ENCODE assay signal across 9 mouse cellular contexts in the genomic region with DNA sequence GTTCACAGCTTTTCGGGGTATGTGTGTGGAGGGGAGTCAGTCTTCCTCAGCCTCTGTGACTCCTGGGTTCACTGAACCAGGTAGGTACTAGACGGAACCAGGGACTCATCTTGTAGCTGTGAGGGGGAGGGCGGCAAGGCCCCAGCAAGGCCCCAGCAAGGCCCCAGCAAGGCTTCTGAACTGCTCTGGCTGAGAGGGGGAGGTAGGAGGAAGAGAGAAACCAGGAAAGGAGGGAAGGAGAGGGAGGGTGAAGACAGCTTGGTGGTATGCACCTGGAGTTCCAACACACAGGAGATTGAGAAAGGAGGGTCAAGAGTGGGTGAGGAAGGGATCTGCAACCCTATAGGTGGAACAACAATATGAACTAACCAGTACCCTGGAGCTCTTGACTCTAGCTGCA. TPM values are rescaled to one million over a fixed set of nuclear protein-coding genes. Genes with fewer than 3 reads are reported as not detected.
A peak's percentile ranks its signal among the peaks of the same experiment; 100 is the strongest.
DNase-seq lines count a peak whose midpoint lies in the region; ATAC-seq and TF ChIP-seq lines count a peak whose summit lies in the region.
"Had no signal": no experiment of that assay in that cellular context is flagged by ENCODE, and none has a peak within 500 bp of the region (broad histone marks: within the 10 kb centered on the region; RNA-seq: fewer than 3 reads in every experiment).

No protein-coding gene starts in this region.

- peak overlapping the region; percentile 4; the same call in 1 of the 2 replicates for H3K9ac ChIP-seq in embryonic facial prominence, embryonic 13.5 days
- H3K9ac ChIP-seq in liver, embryonic 13.5 days, result no peak overlapping the region

- H3K4me1 ChIP-seq in bone marrow, adult 2 months (ENCODE audit: control insufficient read depth, insufficient read depth, low read length), result peaks cover 11% of the 10 kb centered on the region
- peaks cover 12% of the 10 kb centered on the region for H3K4me1 ChIP-seq in embryonic facial prominence, embryonic 13.5 days
- peaks cover 81% of the 10 kb centered on the region for H3K4me1 ChIP-seq in liver, embryonic 13.5 days (replicated peaks)

- H3K27ac ChIP-seq in layer of hippocampus, adult 2 months, result peak overlapping the region; percentile 90
- peak overlapping the region; percentile 40 for H3K27ac ChIP-seq in bone marrow, adult 2 months (ENCODE audit: control insufficient read depth, insufficient read depth, low read depth, low read length, poor library complexity)
- peak overlapping the region; percentile 74 for H3K27ac ChIP-seq in embryonic facial prominence, embryonic 13.5 days
- H3K27ac ChIP-seq in liver, embryonic 13.5 days, result peak overlapping the region; percentile 35; the same call in 1 of the 2 replicates

- no peaks in the 10 kb centered on the region for H3K9me3 ChIP-seq in embryonic facial prominence, embryonic 13.5 days
- H3K9me3 ChIP-seq in liver, embryonic 13.5 days (replicated peaks), result no peaks in the 10 kb centered on the region

- H3K4me2 ChIP-seq in embryonic facial prominence, embryonic 13.5 days, result no peak overlapping the region
- no peak overlapping the region for H3K4me2 ChIP-seq in liver, embryonic 13.5 days

- H3K27me3 ChIP-seq in embryonic facial prominence, embryonic 13.5 days, result no peaks in the 10 kb centered on the region
- no peaks in the 10 kb centered on the region for H3K27me3 ChIP-seq in liver, embryonic 13.5 days

- ATAC-seq in embryonic facial prominence, embryonic 13.5 days (ENCODE audit: insufficient number of reproducible peaks, insufficient read depth, low FRiP score, low TSS enrichment, low read depth), result no peak
- no peak for ATAC-seq in liver, embryonic 13.5 days (ENCODE audit: low read depth)
- ATAC-seq in megakaryocyte progenitor cell, adult 5-6 weeks (replicated peaks; ENCODE audit: poor library complexity), result no peak

- no peak for TF ChIP-seq CTCF in layer of hippocampus, adult 2 months (conservative IDR thresholded peaks at IDR 0.05)
- TF ChIP-seq CTCF in bone marrow, adult 2 months (IDR thresholded peaks at IDR 0.05; ENCODE audit: control insufficient read depth, insufficient read depth, low read length), result no peak

- no peak for DNase-seq in layer of hippocampus, adult 2 months (ENCODE audit: low spot score in 2 of 2)
- DNase-seq in layer of hippocampus, adult 9-10 months (ENCODE audit: low spot score), result no peak
- no peak for DNase-seq in liver, embryonic 13.5 days
- no peak for DNase-seq in adrenal gland, postnatal 36 days
- DNase-seq: cerebellum, postnatal 10 days; spleen, adult 18-20 months had no signal

- TF ChIP-seq POLR2A in bone marrow, adult 2 months (IDR thresholded peaks at IDR 0.05; ENCODE audit: borderline replicate concordance, control insufficient read depth, low read depth, low read length), result no peak

- peaks cover 33% of the 10 kb centered on the region for H3K36me3 ChIP-seq in embryonic facial prominence, embryonic 13.5 days
- peaks cover 79% of the 10 kb centered on the region for H3K36me3 ChIP-seq in liver, embryonic 13.5 days

- H3K4me3 ChIP-seq in layer of hippocampus, adult 2 months, result peak overlapping the region; percentile 1; the same call in 1 of the 2 replicates
- no peak overlapping the region for H3K4me3 ChIP-seq in bone marrow, adult 2 months (replicated peaks; ENCODE audit: control insufficient read depth, low read depth, low read length)
- no peak overlapping the region for H3K4me3 ChIP-seq in embryonic facial prominence, embryonic 13.5 days
- H3K4me3 ChIP-seq in liver, embryonic 13.5 days (replicated peaks), result no peak overlapping the region

- WGBS in bone marrow, adult 2 months, result 74% methylated on average over 3 of the region's 3 CpGs
- 79% methylated on average over 3 of the region's 3 CpGs for WGBS in embryonic facial prominence, embryonic 13.5 days
- WGBS in liver, embryonic 13.5 days (ENCODE audit: insufficient replicate concordance), result 79% methylated on average over 3 of the region's 3 CpGs

RNA-seq across cellular contexts. Expression of a gene that starts 9.3 kb away (rescaled TPM):
- total RNA-seq in layer of hippocampus, adult 2 months (2021), result 10 to 100 TPM; 19.7 to 21.4 TPM
- polyA plus RNA-seq in bone marrow, adult 2 months (2011; ENCODE audit: insufficient read depth, insufficient read length, low replicate concordance, missing spikeins), result 66.6 and 86.0 TPM in 2 replicates
- 14.9 and 17.7 TPM in 2 replicates for polyA plus RNA-seq in embryonic facial prominence, embryonic 13.5 days (2015; fragmentation: Nextera tagmentation; extraction: Ambion mirVana)
- 105 and 112 TPM in 2 replicates for polyA plus RNA-seq in liver, embryonic 13.5 days (2015; fragmentation: Nextera tagmentation; extraction: Ambion mirVana)
- 10 to 100 TPM; 73.3 to 97.3 TPM for total RNA-seq in adrenal gland, postnatal 36 days (2021)
- 14.3 and 23.0 TPM in 2 replicates for total RNA-seq in megakaryocyte progenitor cell, adult 5-6 weeks (2015)
- total RNA-seq in megakaryocyte progenitor cell, adult 5-6 weeks (2017), result 12.5 and 20.6 TPM in 2 replicates

RNA-seq across cellular contexts. Expression of a gene that starts 9.8 kb away (rescaled TPM):
- total RNA-seq in layer of hippocampus, adult 2 months (2021), result 10 to 100 TPM; 74.6 to 75.1 TPM
- polyA plus RNA-seq in bone marrow, adult 2 months (2011; ENCODE audit: insufficient read depth, insufficient read length, low replicate concordance, missing spikeins), result 40.6 and 53.8 TPM in 2 replicates
- polyA plus RNA-seq in embryonic facial prominence, embryonic 13.5 days (2015; fragmentation: Nextera tagmentation; extraction: Ambion mirVana), result 73.9 and 78.8 TPM in 2 replicates
- 109 and 110 TPM in 2 replicates for polyA plus RNA-seq in liver, embryonic 13.5 days (2015; fragmentation: Nextera tagmentation; extraction: Ambion mirVana)
- 100 to 1,000 TPM; 193 to 249 TPM for total RNA-seq in adrenal gland, postnatal 36 days (2021)
- 42.8 and 55.1 TPM in 2 replicates for total RNA-seq in megakaryocyte progenitor cell, adult 5-6 weeks (2015)
- 42.3 and 47.1 TPM in 2 replicates for total RNA-seq in megakaryocyte progenitor cell, adult 5-6 weeks (2017)

Comparison
In these comparisons a context has a peak if more than half of its experiments do, and no peak if none do; other contexts are left out.
1. H3K27ac ChIP-seq: peak in every context shown above with its lines; median percentile 90 in layer of hippocampus, adult 2 months; 74 in embryonic facial prominence, embryonic 13.5 days; 40 in bone marrow, adult 2 months; 35 in liver, embryonic 13.5 days.